Mouse (Mus musculus) lung, postnatal 0 days (tissue): ENCODE results near the gene Cars. TPM values are rescaled to one million over a fixed set of nuclear protein-coding genes. Genes with fewer than 3 reads are reported as not detected.

Experiments
- ATAC-seq: fragments of 200-750 bp; cut with Nextera tagmentation; 2 replicates; pipeline ENCODE4 v1.8.0; 2017; ENCODE audit warnings: moderate library complexity
- DNase-seq: peaks from one replicate; pipeline ENCODE4 v3.0.0-alpha.2; 2016; ENCODE audit warnings: low spot score
- H3K27ac ChIP-seq: fragments of 300-500 bp; sonication (generic); 2 replicates; pipeline ENCODE4 v1.5.1; 2014; ENCODE audit warnings: antibody characterized with exemption, mild to moderate bottlenecking, low read length, mixed read lengths
- H3K27me3 ChIP-seq: fragments of 300-500 bp; sonication (generic); replicated peaks from 2 replicates; pipeline ENCODE4 v1.6.1; 2014; ENCODE audit warnings: low read length, mixed read lengths; ENCODE audit not compliant: insufficient read depth
- H3K36me3 ChIP-seq: fragments of 300-500 bp; sonication (generic); 2 replicates; pipeline ENCODE4 v1.6.1; 2014; ENCODE audit warnings: low read length, mixed read lengths; ENCODE audit not compliant: insufficient read depth
- H3K4me1 ChIP-seq: fragments of 300-500 bp; sonication (generic); 2 replicates; pipeline ENCODE4 v1.6.1; 2014; ENCODE audit warnings: antibody characterized with exemption, low read depth, low read length, mixed read lengths; ENCODE audit not compliant: insufficient read depth
- H3K4me2 ChIP-seq: fragments of 300-500 bp; sonication (generic); replicated peaks from 2 replicates; pipeline ENCODE4 v1.6.1; 2014; ENCODE audit warnings: low read depth, mild to moderate bottlenecking, low read length, moderate library complexity, mixed read lengths
- H3K4me3 ChIP-seq: fragments of 300-500 bp; sonication (generic); 2 replicates; pipeline ENCODE4 v1.5.1; 2014; ENCODE audit warnings: low read depth, low read length
- H3K9ac ChIP-seq: fragments of 300-500 bp; sonication (generic); replicated peaks from 2 replicates; pipeline ENCODE4 v1.6.1; 2014; ENCODE audit warnings: low read depth, mild to moderate bottlenecking
- H3K9me3 ChIP-seq: fragments of 300-500 bp; sonication (generic); 2 replicates; pipeline ENCODE4 v1.6.1; 2016; ENCODE audit warnings: low read length, mixed read lengths
- CTCF ChIP-seq: IDR thresholded peaks from 2 replicates; pipeline ENCODE4 v1.5.1; 2016; ENCODE audit warnings: antibody characterized with exemption, mild to moderate bottlenecking
- EP300 ChIP-seq: IDR thresholded peaks from 2 replicates; pipeline ENCODE4 v1.6.1; 2016; ENCODE audit warnings: antibody characterized with exemption, mild to moderate bottlenecking, control low read depth
- WGBS: fragments of 180-500 bp; shearing (Covaris S2); extraction: QIAGEN DNeasy Blood & Tissue Kit; methylation state at CpG from one replicate; pipeline ENCODE4 v1.1.7; 2014; 5-methylcytosine and 5-hydroxymethylcytosine counted together
- polyA plus RNA-seq: library from polyadenylated mRNA; unstranded; fragments of >200 nt; fragmentation: Nextera tagmentation; extraction: Ambion mirVana; gene quantifications from 2 replicates; pipeline ENCODE4 v1.2.1, GENCODE M21; 2015

The Cars gene
- polyA plus RNA-seq, 1 experiment from 2014 or later = 24.4 TPM

DNA sequence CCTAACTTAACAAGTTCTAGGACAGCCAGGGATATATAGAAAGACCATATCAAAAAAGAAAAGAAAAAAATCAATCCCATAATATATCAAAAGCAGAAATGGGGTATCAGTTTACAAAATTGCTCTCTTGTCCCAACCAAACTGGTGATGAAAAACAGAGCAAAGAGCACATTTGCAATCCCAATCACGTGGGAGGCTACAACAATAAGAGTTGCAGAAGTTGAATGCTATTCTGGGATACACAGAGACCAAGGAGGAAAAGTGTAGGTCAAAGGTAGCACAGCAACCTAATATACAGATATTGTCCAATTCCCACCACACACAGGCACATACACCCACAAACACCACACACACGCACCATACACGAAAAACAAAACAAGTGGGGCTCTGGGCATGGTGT lies 63.6 kb downstream of the Cars start:
- Histone ChIP-seq H3K36me3 (peaks cover 43% of the 10 kb centered on the region), H3K9ac (no peak overlapping the region), H3K4me1 (no peaks in the 10 kb centered on the region), H3K4me2 (no peak overlapping the region), H3K27me3 (no peaks in the 10 kb centered on the region), H3K4me3 (no peak overlapping the region), H3K27ac (no peak overlapping the region), H3K9me3 (no peaks in the 10 kb centered on the region)
- 90% methylated on average over 3 of the region's 3 CpGs for WGBS
- TF ChIP-seq CTCF (no peak), EP300 (no peak)
- ATAC-seq = no peak
- DNase-seq = no peak

DNA sequence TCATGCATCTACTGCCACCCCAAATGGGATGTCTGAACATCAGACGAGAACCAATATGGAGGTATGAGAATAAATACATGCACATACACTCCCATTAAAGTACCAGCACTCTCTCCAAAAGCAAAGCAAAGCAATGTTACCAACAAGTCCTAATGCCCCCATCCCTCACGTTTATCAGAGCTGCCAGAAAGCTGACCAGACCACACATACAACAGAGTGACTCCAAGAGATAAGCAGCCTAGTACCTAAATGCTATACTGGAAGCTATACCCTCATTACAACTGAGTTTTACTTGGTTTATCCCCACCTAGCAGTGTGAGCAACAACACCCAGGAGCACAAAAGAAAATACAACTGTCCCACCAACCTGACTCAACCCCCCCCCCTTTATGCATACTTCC lies 66.6 kb downstream of the Cars start:
- Histone ChIP-seq H3K27me3 (no peaks in the 10 kb centered on the region), H3K36me3 (peaks cover 58% of the 10 kb centered on the region), H3K9me3 (no peaks in the 10 kb centered on the region), H3K4me2 (no peak overlapping the region), H3K27ac (no peak overlapping the region), H3K9ac (no peak overlapping the region), H3K4me1 (no peaks in the 10 kb centered on the region), H3K4me3 (no peak overlapping the region)
- WGBS = 75% methylated on average over 2 of the region's 2 CpGs
- TF ChIP-seq CTCF (no peak), EP300 (no peak)
- ATAC-seq (no peak), DNase-seq (no peak)

- WGBS = 74% methylated on average over 1 of the region's 1 CpGs
- DNase-seq = no peak
Observed at GRCm38 (mm10) chr7:143532410-143532809, 67.5 kb downstream of the Cars start.

GRCm38 (mm10) chr7:143519333-143519732 lies 80.6 kb downstream of the Cars start:
- Histone ChIP-seq H3K4me1 (no peaks in the 10 kb centered on the region), H3K27me3 (no peaks in the 10 kb centered on the region), H3K36me3 (peaks cover 63% of the 10 kb centered on the region; the same call in 1 of the 2 replicates), H3K9ac (no peak overlapping the region), H3K4me2 (no peak overlapping the region), H3K9me3 (no peaks in the 10 kb centered on the region), H3K27ac (no peak overlapping the region), H3K4me3 (no peak overlapping the region)
- 71% methylated on average over 4 of the region's 4 CpGs for WGBS
- ATAC-seq (no peak), DNase-seq (no peak)
- TF ChIP-seq EP300 = no peak
- no peak for TF ChIP-seq CTCF

More at GRCm38 (mm10) chr7:143532410-143532809, 67.5 kb downstream of the Cars start:
- H3K9ac ChIP-seq = no peak overlapping the region
- H3K27me3 ChIP-seq = no peaks in the 10 kb centered on the region
- TF ChIP-seq CTCF (no peak), EP300 (no peak)
- no peak overlapping the region for H3K4me2 ChIP-seq
- no peak overlapping the region for H3K27ac ChIP-seq
- no peaks in the 10 kb centered on the region for H3K9me3 ChIP-seq
- peaks cover 50% of the 10 kb centered on the region for H3K36me3 ChIP-seq
- ATAC-seq = no peak
- no peaks in the 10 kb centered on the region for H3K4me1 ChIP-seq
- no peak overlapping the region for H3K4me3 ChIP-seq

GRCm38 (mm10) chr7:143514416-143514768 lies 85.5 kb downstream of the Cars start:
- Histone ChIP-seq H3K36me3 (peaks cover 44% of the 10 kb centered on the region; the same call in 1 of the 2 replicates), H3K4me3 (no peak overlapping the region), H3K9ac (no peak overlapping the region), H3K27ac (no peak overlapping the region), H3K27me3 (no peaks in the 10 kb centered on the region), H3K4me2 (no peak overlapping the region), H3K4me1 (no peaks in the 10 kb centered on the region), H3K9me3 (no peaks in the 10 kb centered on the region)
- ATAC-seq (no peak), DNase-seq (no peak)
- TF ChIP-seq EP300 (no peak), CTCF (no peak)
- WGBS = 97% methylated on average over 4 of the region's 4 CpGs

DNA sequence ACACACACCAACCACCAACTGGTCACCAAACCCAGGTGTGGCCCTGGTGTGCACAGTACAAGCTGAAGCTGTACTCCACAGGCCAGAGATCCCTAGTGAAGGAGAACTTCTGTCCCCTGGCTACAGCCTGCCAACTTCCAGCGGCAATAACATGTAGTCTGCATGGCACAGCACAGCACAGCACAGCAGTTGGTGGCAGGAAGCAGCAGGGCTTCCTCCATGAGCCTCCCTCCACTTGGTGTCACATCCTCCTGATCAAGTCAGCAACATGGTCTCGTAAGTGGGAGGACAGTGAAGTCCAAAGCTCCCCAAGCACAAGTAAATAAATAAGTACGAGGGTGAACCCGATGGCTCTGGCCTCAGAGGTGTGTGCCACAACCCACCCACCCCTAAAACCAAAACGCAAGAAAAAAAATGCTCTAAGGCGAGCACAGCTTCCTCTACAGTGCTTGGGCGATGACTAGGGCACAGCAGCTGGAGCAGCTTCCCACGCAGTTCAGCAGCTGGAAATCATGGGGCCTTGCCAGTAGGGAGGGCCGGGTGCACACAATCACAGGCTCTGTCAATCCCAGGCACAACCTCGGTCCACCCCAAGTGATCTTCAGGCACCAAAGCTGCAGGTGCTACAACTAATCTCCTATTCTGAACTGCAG lies 86.0 kb downstream of the Cars start:
- H3K4me1 ChIP-seq = no peaks in the 10 kb centered on the region
- 79% methylated on average over 10 of the region's 10 CpGs for WGBS
- no peak for DNase-seq
- H3K9ac ChIP-seq = no peak overlapping the region
- no peaks in the 10 kb centered on the region for H3K9me3 ChIP-seq
- H3K4me3 ChIP-seq = no peak overlapping the region
- H3K27ac ChIP-seq = no peak overlapping the region
- ATAC-seq = no peak
- TF ChIP-seq EP300 (no peak), CTCF (no peak)
- no peaks in the 10 kb centered on the region for H3K27me3 ChIP-seq
- peaks cover 39% of the 10 kb centered on the region; the same call in 1 of the 2 replicates for H3K36me3 ChIP-seq
- no peak overlapping the region for H3K4me2 ChIP-seq

- Histone ChIP-seq H3K9me3 (no peaks in the 10 kb centered on the region), H3K9ac (no peak overlapping the region), H3K4me1 (no peaks in the 10 kb centered on the region), H3K4me3 (no peak overlapping the region), H3K36me3 (peaks cover 18% of the 10 kb centered on the region; the same call in 1 of the 2 replicates), H3K27me3 (no peaks in the 10 kb centered on the region), H3K4me2 (no peak overlapping the region), H3K27ac (no peak overlapping the region)
- DNase-seq (no peak), ATAC-seq (no peak)
- TF ChIP-seq CTCF = no peak
- TF ChIP-seq EP300 = no peak
Observed at GRCm38 (mm10) chr7:143511335-143511712, 88.6 kb downstream of the Cars start.
